Mouse (Mus musculus) kidney, postnatal 36 days (tissue): Measurements from ENCODE around the gene Ccdc51.
A peak's percentile ranks its signal among the peaks of the same experiment; 100 is the strongest.

Source experiments
- DNase-seq, 2 experiments: peaks; one replicate each; pipeline ENCODE4 v3.0.0; 2021 to 2022; ENCODE audit warnings: mixed read lengths in 2 of 2

The Ccdc51 gene

DNA sequence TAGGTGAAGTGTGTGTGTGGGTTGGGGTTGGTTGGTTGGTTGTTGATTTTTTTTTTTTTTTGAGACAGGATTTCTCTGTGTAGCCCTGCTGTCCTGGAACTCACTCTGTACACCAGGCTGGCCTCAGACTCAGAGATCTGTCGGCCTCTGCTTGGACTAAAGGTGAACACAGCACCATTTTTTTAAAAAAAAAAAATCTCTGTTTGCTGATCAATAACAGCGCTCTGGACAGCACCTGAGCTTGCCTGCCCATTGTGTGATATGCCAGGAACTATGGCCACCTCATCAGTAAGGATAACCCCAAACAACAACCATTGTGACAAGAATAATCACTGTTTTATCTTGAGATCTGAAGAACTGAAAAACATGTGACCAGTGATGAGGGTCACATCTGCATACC, 42.8 kb downstream of the Ccdc51 start:
- DNase-seq = no peak

GRCm38 (mm10) chr9:109125481-109125880, 43.2 kb downstream of the Ccdc51 start:
- DNase-seq = no peak

GRCm38 (mm10) chr9:109127076-109127475, 44.8 kb downstream of the Ccdc51 start:
- peak; percentile 31 to 45 for DNase-seq

DNA sequence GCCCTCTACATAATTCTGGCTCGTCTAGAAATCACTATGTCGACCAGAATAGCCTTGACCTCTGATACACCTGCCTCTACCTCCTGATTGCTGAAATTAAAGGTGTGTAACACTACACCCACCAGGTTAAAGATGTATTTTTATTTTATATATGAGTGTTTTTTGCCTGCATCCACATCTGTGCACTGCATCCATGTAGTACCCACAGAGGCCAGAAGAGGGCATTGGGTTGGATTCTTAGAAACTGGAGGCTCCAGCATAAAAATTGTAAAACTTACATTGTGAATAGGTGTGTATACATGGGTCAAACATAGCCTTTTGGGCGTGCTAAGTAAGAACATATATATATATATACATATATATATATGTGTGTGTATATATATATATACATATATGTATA, 45.9 kb downstream of the Ccdc51 start:
- peak; percentile 23 to 80 for DNase-seq

- no peak for DNase-seq
Measured at GRCm38 (mm10) chr9:109130076-109130475, 47.8 kb downstream of the Ccdc51 start.

DNA sequence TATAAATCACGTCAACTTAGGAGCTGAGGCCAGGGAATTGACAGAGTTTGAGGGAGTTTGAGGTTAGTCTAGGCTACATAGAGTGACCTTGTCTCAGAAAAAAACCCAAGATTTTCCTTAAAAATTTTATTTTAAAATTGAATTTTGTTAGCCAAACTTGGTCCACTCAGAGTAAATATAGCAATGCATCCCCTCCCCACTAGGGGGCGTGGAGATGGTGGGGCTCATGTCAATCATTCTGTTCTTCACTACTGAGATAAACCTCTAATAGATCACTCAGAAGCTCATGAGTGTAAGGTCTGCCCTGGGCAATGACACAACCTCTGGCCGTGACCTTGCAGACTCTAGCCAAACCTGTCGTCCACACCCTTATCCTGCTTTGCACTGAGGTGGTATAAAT, 58.1 kb downstream of the Ccdc51 start:
- peak in 1 of 2 experiments; percentile 26 for DNase-seq
